Mouse (Mus musculus) cerebellum, adult (tissue): ENCODE data around the gene Trim21.
A peak's percentile ranks its signal among the peaks of the same experiment; 100 is the strongest.

Source experiments
- ATAC-seq: cut with Nextera tagmentation; 2 replicates; pipeline ENCODE4 v1.9.2; 2017; ENCODE audit warnings: mild to moderate bottlenecking, moderate library complexity, mixed read lengths; ENCODE audit not compliant: insufficient number of reproducible peaks, low FRiP score, low TSS enrichment

Trim21 gene

GRCm38 (mm10) chr7:102564999-102565997 is at the start of gene Trim21:
TSS of gene Trim21 (minus strand) at chr7:102565486.
- ATAC-seq: peak; percentile 61; the same call in 1 of the 2 replicates

- ATAC-seq: 0 out of 2 replicates have a peak, but pooled peaks have one; percentile 61
Measured at GRCm38 (mm10) chr7:102597378-102598031, 32.2 kb upstream of the Trim21 start, which contains the start of gene Olfr552. TSS of gene Olfr552 (plus strand) at chr7:102597770.

GRCm38 (mm10) chr7:102591786-102592185 is 26.5 kb upstream of the Trim21 start, which contains the start of gene Olfr551:
TSS of gene Olfr551 (minus strand) at chr7:102591886.
- ATAC-seq: no peak

- ATAC-seq: no peak
Measured at GRCm38 (mm10) chr7:102575998-102576397, 10.7 kb upstream of the Trim21 start.

- no peak for ATAC-seq
Measured at GRCm38 (mm10) chr7:102573174-102573830, 8.0 kb upstream of the Trim21 start.

GRCm38 (mm10) chr7:102571142-102571541 is 5.9 kb upstream of the Trim21 start, which contains the start of gene Olfr550:
TSS of gene Olfr550 (plus strand) at chr7:102571442.
- no peak for ATAC-seq

- ATAC-seq: no peak
Measured at GRCm38 (mm10) chr7:102566219-102566618, 933 bp upstream of the Trim21 start.

GRCm38 (mm10) chr7:102553279-102553678 is 12.0 kb downstream of the Trim21 start:
- no peak for ATAC-seq

GRCm38 (mm10) chr7:102549570-102549969 is 15.7 kb downstream of the Trim21 start, which contains the start of gene Olfr549:
TSS of gene Olfr549 (plus strand) at chr7:102549870.
- no peak for ATAC-seq

- no peak for ATAC-seq
Measured at GRCm38 (mm10) chr7:102541251-102541650, 24.0 kb downstream of the Trim21 start.

GRCm38 (mm10) chr7:102540596-102540995 is 24.7 kb downstream of the Trim21 start, which contains the start of gene Olfr548-ps1:
TSS of gene Olfr548-ps1 (plus strand) at chr7:102540896.
- no peak for ATAC-seq

GRCm38 (mm10) chr7:102534449-102534848 is 30.8 kb downstream of the Trim21 start, which contains the start of gene Olfr547:
TSS of gene Olfr547 (plus strand) at chr7:102534749.
- no peak for ATAC-seq

- ATAC-seq: no peak
Measured at GRCm38 (mm10) chr7:102529052-102529451, 36.2 kb downstream of the Trim21 start.

- ATAC-seq: no peak
Measured at GRCm38 (mm10) chr7:102517051-102517335, 48.3 kb downstream of the Trim21 start.

- no peak for ATAC-seq
Measured at GRCm38 (mm10) chr7:102516261-102517050, 48.8 kb downstream of the Trim21 start.

GRCm38 (mm10) chr7:102514144-102514543 is 51.1 kb downstream of the Trim21 start:
- ATAC-seq: no peak

- ATAC-seq: peak; percentile 85
Measured at GRCm38 (mm10) chr7:102512814-102513435, 52.4 kb downstream of the Trim21 start.

- no peak for ATAC-seq
Measured at GRCm38 (mm10) chr7:102511927-102512326, 53.4 kb downstream of the Trim21 start.

GRCm38 (mm10) chr7:102509726-102510125 is 55.6 kb downstream of the Trim21 start:
- no peak for ATAC-seq
